Mouse (Mus musculus): ENCODE results near the gene Afg1l.

Afg1l gene

GRCm38 (mm10) chr10:42500611-42501010 is 22.2 kb upstream of the Afg1l start:
- H3K36me3 ChIP-seq (ENCODE audit: control insufficient read depth, insufficient read depth, low read length, poor library complexity, severe bottlenecking) = 0 out of 2 replicates have a peak, but pooled peaks cover 2% of the 10 kb centered on the region
- no peaks in the 10 kb centered on the region for H3K27me3 ChIP-seq (ENCODE audit: control insufficient read depth, insufficient read depth, low read length, poor library complexity, severe bottlenecking)
- no peak for DNase-seq (ENCODE audit: low read depth, low spot score)

DNA sequence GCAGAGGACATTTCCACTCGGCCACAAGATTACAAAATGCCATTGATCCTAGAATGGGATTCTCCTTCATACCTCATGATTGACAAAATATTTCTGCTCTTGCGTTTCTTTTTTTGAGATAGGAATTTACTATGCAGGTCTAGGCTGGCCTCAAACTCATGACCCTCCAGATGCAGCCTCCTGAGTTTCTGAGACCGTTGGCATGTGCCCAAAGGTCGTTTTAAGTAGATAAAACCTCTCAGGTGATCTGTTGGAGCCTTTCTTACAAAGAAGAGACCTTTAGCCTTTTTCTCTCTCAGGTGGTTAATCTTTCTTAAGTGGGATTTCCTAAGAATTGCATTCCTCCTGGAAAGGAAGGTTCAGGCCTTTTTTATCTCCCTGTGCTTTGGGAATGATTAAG is 14.6 kb upstream of the Afg1l start:
- Histone ChIP-seq H3K27me3 (ENCODE audit: control insufficient read depth, insufficient read depth, low read length, poor library complexity, severe bottlenecking) (no peaks in the 10 kb centered on the region), H3K36me3 (ENCODE audit: control insufficient read depth, insufficient read depth, low read length, poor library complexity, severe bottlenecking) (no peaks in the 10 kb centered on the region)
- DNase-seq (ENCODE audit: low read depth, low spot score) = no peak

GRCm38 (mm10) chr10:42492027-42492771 is 13.8 kb upstream of the Afg1l start:
- Histone ChIP-seq H3K36me3 (ENCODE audit: control insufficient read depth, insufficient read depth, low read length, poor library complexity, severe bottlenecking) (no peaks in the 10 kb centered on the region), H3K27me3 (ENCODE audit: control insufficient read depth, insufficient read depth, low read length, poor library complexity, severe bottlenecking) (no peaks in the 10 kb centered on the region)
- no peak for DNase-seq (ENCODE audit: low read depth, low spot score)

GRCm38 (mm10) chr10:42491158-42491557 is 12.8 kb upstream of the Afg1l start:
- no peaks in the 10 kb centered on the region for H3K36me3 ChIP-seq (ENCODE audit: control insufficient read depth, insufficient read depth, low read length, poor library complexity, severe bottlenecking)
- no peak for DNase-seq (ENCODE audit: low read depth, low spot score)
- no peaks in the 10 kb centered on the region for H3K27me3 ChIP-seq (ENCODE audit: control insufficient read depth, insufficient read depth, low read length, poor library complexity, severe bottlenecking)

- Histone ChIP-seq H3K36me3 (ENCODE audit: control insufficient read depth, insufficient read depth, low read length, poor library complexity, severe bottlenecking) (no peaks in the 10 kb centered on the region), H3K27me3 (ENCODE audit: control insufficient read depth, insufficient read depth, low read length, poor library complexity, severe bottlenecking) (no peaks in the 10 kb centered on the region)
- DNase-seq (ENCODE audit: low read depth, low spot score) = no peak
These were observed 10.4 kb upstream of the Afg1l start for GRCm38 (mm10) chr10:42488606-42489296.

DNA sequence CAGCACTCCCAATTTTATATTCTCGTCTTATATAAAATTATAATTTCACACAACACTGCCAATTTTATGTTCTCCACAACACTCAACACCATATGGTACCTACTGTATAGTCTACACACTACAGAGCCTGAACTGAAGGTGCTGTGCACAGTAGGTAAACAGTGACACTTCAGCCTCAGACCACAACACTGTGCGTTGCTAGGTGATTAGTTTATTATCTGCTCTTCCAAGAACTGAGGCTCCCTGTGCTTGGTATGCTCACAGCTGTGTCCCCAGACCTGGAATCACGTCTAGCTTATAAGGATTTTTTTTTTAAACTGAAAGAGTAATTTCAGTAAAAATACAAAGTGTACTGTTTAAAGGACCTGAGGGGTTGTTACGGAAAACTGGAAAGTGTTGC is 2.4 kb upstream of the Afg1l start:
- Histone ChIP-seq H3K36me3 (ENCODE audit: control insufficient read depth, insufficient read depth, low read length, poor library complexity, severe bottlenecking) (no peaks in the 10 kb centered on the region), H3K27me3 (ENCODE audit: control insufficient read depth, insufficient read depth, low read length, poor library complexity, severe bottlenecking) (no peaks in the 10 kb centered on the region)
- no peak for DNase-seq (ENCODE audit: low read depth, low spot score)

GRCm38 (mm10) chr10:42477550-42478340 is 620 bp downstream of the Afg1l start:
- no peak for DNase-seq (ENCODE audit: low read depth, low spot score)
- Histone ChIP-seq H3K36me3 (ENCODE audit: control insufficient read depth, insufficient read depth, low read length, poor library complexity, severe bottlenecking) (no peaks in the 10 kb centered on the region), H3K27me3 (ENCODE audit: control insufficient read depth, insufficient read depth, low read length, poor library complexity, severe bottlenecking) (no peaks in the 10 kb centered on the region)

- Histone ChIP-seq H3K27me3 (ENCODE audit: control insufficient read depth, insufficient read depth, low read length, poor library complexity, severe bottlenecking) (no peaks in the 10 kb centered on the region), H3K36me3 (ENCODE audit: control insufficient read depth, insufficient read depth, low read length, poor library complexity, severe bottlenecking) (no peaks in the 10 kb centered on the region)
- peak; percentile 25 for DNase-seq (ENCODE audit: low read depth, low spot score)
These were observed 1.4 kb downstream of the Afg1l start for GRCm38 (mm10) chr10:42476774-42477475.

DNA sequence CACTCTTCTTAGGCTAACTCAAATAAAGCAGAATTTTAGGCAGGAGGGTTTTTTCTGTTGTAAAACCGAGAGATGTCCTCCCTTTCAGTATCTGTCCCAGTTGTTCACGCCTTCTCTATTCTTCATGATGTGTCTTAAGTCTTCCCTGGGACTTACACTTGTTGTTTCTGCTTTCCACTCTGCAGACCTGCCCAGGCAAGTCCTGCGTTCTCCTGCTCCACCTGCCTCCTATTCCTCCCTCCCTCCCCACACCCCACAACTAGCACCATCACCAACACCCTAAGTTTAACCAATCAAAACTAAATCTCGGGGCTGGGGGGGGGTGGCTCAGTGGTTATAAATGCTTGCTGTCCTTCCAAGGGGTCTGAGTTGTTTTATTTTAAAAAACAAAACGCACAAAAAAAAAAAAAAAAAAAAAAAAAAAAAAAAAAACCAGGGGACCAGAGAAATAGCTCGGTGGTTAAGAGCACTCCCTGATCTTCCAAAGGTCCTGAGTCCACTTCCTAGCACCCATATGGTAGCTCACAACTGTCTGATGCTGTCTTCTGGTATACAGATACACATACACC is 3.3 kb downstream of the Afg1l start:
- H3K36me3 ChIP-seq (ENCODE audit: control insufficient read depth, insufficient read depth, low read length, poor library complexity, severe bottlenecking) = no peaks in the 10 kb centered on the region
- no peaks in the 10 kb centered on the region for H3K27me3 ChIP-seq (ENCODE audit: control insufficient read depth, insufficient read depth, low read length, poor library complexity, severe bottlenecking)
- no peak for DNase-seq (ENCODE audit: low read depth, low spot score)

- Histone ChIP-seq H3K36me3 (ENCODE audit: control insufficient read depth, insufficient read depth, low read length, poor library complexity, severe bottlenecking) (no peaks in the 10 kb centered on the region), H3K27me3 (ENCODE audit: control insufficient read depth, insufficient read depth, low read length, poor library complexity, severe bottlenecking) (no peaks in the 10 kb centered on the region)
- DNase-seq (ENCODE audit: low read depth, low spot score) = no peak
These were observed 13.6 kb downstream of the Afg1l start for GRCm38 (mm10) chr10:42464805-42465204.

- DNase-seq (ENCODE audit: low read depth, low spot score) = no peak
- Histone ChIP-seq H3K27me3 (ENCODE audit: control insufficient read depth, insufficient read depth, low read length, poor library complexity, severe bottlenecking) (no peaks in the 10 kb centered on the region), H3K36me3 (ENCODE audit: control insufficient read depth, insufficient read depth, low read length, poor library complexity, severe bottlenecking) (no peaks in the 10 kb centered on the region)
These were observed 14.1 kb downstream of the Afg1l start for GRCm38 (mm10) chr10:42464224-42464623.

DNA sequence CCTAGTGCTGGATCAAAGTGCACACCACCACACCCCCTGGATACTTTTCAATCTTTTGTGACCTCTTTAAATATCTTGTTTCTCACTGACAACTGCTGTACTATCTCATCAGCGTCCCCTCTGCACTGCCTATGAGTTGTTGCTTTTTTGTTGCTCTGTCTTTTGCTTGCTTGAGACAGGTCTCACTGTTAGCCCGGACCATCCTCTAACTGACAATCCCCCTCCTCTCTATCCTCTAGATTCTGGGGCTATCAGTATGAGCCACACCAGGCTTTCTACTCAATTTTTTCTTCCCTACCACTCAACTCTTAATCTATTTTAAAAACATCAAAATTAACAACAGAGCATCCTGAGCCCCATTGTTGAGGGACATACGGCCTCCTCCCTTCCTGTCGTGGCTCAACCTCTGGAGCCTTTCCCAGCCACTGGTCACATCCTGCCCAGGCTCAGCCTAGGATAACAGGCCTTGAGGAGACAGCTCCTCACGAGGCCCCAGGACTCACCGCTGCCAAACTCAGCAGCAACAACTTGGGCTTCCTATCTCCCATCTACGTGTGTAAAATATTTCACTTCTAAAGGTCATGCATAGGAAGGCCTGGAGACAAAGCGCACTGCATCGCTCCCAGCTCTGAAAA is 20.7 kb downstream of the Afg1l start:
- DNase-seq (ENCODE audit: low read depth, low spot score) = no peak
- peaks cover 6% of the 10 kb centered on the region for H3K36me3 ChIP-seq (ENCODE audit: control insufficient read depth, insufficient read depth, low read length, poor library complexity, severe bottlenecking)

GRCm38 (mm10) chr10:42455981-42456380 is 22.4 kb downstream of the Afg1l start:
- Histone ChIP-seq H3K27me3 (ENCODE audit: control insufficient read depth, insufficient read depth, low read length, poor library complexity, severe bottlenecking) (no peaks in the 10 kb centered on the region), H3K36me3 (ENCODE audit: control insufficient read depth, insufficient read depth, low read length, poor library complexity, severe bottlenecking) (peaks cover 8% of the 10 kb centered on the region)
- no peak for DNase-seq (ENCODE audit: low read depth, low spot score)

More for the DNA sequence above, 20.7 kb downstream of the Afg1l start:
- no peaks in the 10 kb centered on the region for H3K27me3 ChIP-seq (ENCODE audit: control insufficient read depth, insufficient read depth, low read length, poor library complexity, severe bottlenecking)

DNA sequence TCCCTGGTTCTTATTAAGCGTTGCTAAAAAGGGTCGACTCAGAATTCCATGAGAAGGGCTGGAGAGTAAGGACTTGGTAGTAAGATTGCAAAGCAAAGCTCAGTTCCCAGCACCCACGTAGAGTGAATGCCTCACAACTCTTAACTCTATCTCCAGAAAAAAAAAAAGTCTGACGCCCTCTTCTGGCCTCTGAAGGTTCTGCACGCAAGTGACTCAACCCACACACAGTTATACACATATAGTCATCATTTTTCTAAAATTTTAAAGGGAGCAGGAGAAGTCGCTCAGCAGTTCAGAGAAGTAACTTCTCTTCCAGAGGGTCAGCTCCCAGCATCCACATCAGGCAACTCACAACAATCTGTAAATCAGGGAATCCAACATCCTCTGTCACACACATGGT is 23.7 kb downstream of the Afg1l start:
- peaks cover 8% of the 10 kb centered on the region for H3K36me3 ChIP-seq (ENCODE audit: control insufficient read depth, insufficient read depth, low read length, poor library complexity, severe bottlenecking)
- DNase-seq (ENCODE audit: low read depth, low spot score) = no peak
- H3K27me3 ChIP-seq (ENCODE audit: control insufficient read depth, insufficient read depth, low read length, poor library complexity, severe bottlenecking) = no peaks in the 10 kb centered on the region
